Mouse (Mus musculus): ENCODE measurements at regions not wholly inside any gene's neighbourhood (a gene's known extent, or its start where the extent isn't known, plus 50 kb on each side); places are given as distances from the start of the nearest gene placed in this dataset.

GRCm38 (mm10) chr14:72942571-72942970 is 106.3 kb downstream of the Cysltr2 start:
- no peak for DNase-seq (ENCODE audit: low spot score)

DNA sequence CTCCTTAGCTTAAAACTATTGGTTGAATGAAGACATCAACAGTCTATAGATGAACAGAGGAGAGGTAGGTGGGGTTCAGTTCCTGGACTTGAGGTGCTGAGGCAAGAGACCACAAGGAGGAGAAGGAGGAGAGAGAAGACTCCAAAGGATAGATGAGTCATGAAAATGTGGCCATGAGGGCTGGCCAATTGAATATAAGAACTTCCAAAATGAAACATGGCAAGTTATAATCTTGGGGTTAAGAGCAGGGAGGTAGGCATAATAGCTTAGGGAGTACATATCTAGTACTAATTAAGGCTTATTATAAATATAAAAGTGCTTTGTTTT is 109.9 kb downstream of the Cysltr2 start:
- DNase-seq (ENCODE audit: low spot score), result no peak

DNA sequence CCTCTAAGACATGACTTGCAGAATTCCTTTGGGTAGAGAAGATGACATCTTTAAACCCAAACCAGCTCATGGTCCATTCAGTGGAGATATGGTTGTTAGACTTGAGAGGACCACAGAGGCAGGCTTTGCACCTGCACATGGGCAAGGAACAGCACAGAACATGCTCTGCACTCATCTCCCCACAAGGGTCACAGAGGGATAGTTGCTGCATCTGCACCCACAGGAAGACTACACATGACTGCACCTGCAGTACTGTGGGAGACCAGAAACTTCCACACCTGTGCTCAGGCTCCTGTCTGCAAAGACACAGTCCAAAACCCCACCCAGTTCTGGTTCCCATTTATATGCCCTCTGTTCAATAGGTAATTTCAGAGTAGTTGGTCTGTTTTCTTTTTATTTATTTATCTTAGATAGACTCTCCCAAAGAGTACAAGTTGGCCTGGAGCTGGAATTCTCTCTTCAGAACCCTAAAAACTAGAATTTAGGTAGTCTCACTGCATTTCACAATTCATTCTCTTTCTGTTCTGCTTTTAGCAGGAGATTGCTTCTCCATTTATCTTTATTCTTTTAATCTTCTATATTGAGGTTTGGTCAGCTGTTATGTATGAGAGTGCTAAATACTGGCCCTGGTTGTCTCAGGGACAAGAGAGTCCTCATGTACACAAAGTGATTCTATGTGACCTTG is 110.4 kb downstream of the Cysltr2 start:
- no peak for DNase-seq (ENCODE audit: low spot score)

DNA sequence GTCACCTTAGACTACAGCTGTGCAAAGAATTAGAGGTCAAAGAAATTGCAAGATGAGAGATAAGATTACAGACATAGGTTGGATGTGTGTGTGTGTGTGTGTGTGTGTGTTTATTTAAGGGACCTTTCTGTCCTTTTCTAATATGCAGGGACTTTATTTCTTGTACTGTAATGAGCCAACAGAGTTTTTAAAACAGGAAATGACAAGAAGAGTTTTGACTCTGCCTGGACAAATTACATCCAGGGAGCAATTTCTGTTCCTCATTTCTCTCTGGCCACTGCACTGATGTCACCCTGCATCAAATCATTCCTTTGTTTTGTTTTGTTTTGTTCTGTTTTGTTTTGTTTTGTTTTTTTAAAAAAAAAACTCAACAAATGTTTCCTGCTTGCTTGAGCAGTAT is 115.3 kb downstream of the Cysltr2 start:
- no peak for DNase-seq (ENCODE audit: low spot score)

DNA sequence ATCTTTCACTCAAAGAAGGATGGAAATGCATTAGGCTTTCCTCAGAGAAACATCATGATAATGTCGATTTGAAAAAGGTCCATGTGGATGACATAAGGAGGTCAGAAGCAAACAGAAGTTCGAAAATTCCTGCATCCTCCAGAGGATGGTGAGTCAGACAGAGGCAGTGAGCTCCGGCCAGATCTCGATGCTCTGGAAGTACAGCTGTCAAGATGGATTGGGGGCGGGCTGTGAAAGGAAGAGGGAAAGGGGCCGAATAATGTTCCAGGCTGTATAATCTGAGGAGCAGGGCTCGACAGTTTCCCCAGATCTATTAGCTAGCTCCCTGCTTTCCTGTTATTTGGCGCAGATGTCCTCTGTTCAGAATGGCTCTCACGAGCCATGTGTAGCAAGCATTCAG is 116.6 kb downstream of the Cysltr2 start:
- DNase-seq (ENCODE audit: low spot score), result no peak

GRCm38 (mm10) chr14:72901171-72901926 is 147.6 kb downstream of the Cysltr2 start:
- DNase-seq (ENCODE audit: low spot score), result no peak

DNA sequence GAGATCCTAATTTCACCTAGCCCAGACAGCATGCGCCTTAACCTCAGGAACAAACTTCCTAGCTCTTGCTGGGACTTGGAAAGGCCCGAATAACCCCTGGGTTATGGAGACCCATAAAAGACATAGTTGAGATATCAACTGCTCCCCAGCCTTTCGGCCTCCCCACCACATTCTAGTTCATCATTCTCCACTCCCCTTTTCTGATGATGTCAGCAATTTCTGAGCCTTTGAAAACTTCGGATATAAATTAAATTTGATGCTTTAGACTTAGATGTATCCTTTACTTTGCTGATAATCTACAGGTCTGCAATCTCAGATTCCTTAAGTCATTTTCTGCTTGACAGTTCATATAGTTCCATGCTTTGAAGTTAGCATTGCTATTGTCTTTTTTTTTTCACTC is 149.3 kb downstream of the Cysltr2 start:
- no peak for DNase-seq (ENCODE audit: low spot score)

DNA sequence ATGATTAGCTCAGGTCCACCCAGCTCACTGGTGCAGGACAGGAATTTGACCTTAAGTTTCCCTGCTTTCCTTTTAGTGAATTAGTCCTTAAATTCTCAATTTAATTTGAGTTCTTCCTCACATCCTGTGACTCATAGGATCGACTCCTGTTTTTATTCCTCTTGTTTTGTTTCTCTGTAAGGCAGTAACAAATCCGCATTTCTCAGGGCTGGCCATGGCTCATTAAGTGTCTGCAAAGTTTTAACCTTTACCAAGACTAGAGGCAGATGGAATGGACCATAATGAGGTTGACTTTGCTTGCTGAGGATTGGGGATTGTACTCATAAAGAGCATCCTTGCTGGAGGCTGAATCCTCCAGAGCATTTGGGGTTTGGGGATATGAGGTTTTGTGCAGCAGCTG is 156.6 kb downstream of the Cysltr2 start:
- DNase-seq (ENCODE audit: low spot score), result no peak

DNA sequence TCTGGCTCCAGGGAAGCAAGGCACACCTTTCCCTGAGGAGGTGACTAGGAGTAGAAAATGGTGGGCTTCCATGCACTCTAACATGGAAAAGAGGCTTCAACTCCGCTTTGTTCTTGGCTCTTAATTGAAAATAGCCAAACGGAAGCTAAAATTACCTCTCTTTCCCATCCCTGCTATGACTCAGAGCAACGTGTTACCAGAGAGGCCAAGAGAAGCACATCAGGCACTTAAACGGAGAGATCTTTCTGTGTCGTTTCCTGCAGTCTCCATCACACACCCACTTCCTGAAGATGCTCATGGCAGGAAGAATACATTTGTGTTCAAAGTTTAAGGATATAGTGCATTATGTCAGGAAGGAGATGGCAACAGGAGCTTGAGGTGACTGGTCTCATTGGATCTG is 159.3 kb downstream of the Cysltr2 start:
- DNase-seq (ENCODE audit: low spot score), result no peak

- no peak for DNase-seq (ENCODE audit: low spot score)
Observed at GRCm38 (mm10) chr14:72887470-72888071, 161.3 kb downstream of the Cysltr2 start.

GRCm38 (mm10) chr14:72886935-72887369 is 162.0 kb downstream of the Cysltr2 start:
- no peak for DNase-seq (ENCODE audit: low spot score)

GRCm38 (mm10) chr14:72885824-72886223 is 163.1 kb downstream of the Cysltr2 start:
- no peak for DNase-seq (ENCODE audit: low spot score)

- no peak for DNase-seq (ENCODE audit: low spot score)
Observed at GRCm38 (mm10) chr14:72884561-72884960, 164.4 kb downstream of the Cysltr2 start.

GRCm38 (mm10) chr14:72877132-72877531 is 167.3 kb upstream of the Fndc3a start:
- DNase-seq (ENCODE audit: low spot score), result no peak

GRCm38 (mm10) chr14:72873494-72873893 is 163.7 kb upstream of the Fndc3a start:
- no peak for DNase-seq (ENCODE audit: low spot score)

GRCm38 (mm10) chr14:72869188-72869749 is 159.5 kb upstream of the Fndc3a start:
- peak; percentile 22 for DNase-seq (ENCODE audit: low spot score)

GRCm38 (mm10) chr14:72866896-72867295 is 157.1 kb upstream of the Fndc3a start:
- DNase-seq (ENCODE audit: low spot score), result no peak

GRCm38 (mm10) chr14:72865531-72865930 is 155.7 kb upstream of the Fndc3a start:
- DNase-seq (ENCODE audit: low spot score), result no peak

GRCm38 (mm10) chr14:72864792-72865191 is 155.0 kb upstream of the Fndc3a start:
- no peak for DNase-seq (ENCODE audit: low spot score)

GRCm38 (mm10) chr14:72864130-72864529 is 154.3 kb upstream of the Fndc3a start:
- no peak for DNase-seq (ENCODE audit: low spot score)

DNA sequence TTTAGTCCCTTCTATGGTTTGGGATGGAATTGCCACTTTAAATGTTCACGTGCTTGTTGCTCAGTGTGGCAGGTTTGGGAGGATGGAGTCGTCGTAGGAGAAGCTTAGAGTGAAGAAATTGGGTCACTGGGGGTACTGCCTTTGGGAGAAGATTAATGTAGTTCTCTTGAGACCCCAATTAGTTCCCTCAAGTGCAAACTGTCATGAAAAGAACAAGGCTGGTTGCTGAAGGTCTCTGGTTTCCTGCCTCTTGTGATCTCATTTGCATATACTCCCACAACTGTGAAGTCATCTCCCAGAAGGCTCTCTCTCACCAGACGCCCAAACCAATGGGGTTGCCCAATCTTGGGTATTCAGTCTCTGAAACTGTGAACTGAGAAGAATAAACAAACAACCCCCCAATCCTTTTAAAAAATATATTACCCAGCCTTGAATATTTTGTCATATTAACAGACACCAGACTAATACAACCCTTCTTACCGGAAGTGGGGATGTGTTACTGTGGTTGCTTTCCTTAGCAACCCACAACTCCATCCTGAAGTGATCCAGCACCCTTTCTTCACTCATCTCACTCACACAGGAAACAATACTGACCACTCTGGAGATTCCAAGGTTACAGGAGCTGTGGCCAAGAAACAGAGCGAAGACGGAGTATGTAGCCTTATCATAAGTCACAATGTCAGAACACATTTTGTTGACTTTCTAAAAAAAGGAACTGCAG is 153.2 kb upstream of the Fndc3a start:
- DNase-seq (ENCODE audit: low spot score), result no peak

GRCm38 (mm10) chr14:72854226-72854625 is 144.4 kb upstream of the Fndc3a start:
- DNase-seq (ENCODE audit: low spot score), result no peak
